Mouse (Mus musculus) MEL (cell line): ENCODE data around the gene Ccnq. TPM values are rescaled to one million over a fixed set of nuclear protein-coding genes. Genes with fewer than 3 reads are reported as not detected.

Source experiments
- DNase-seq: peaks from one replicate; pipeline ENCODE4 v3.0.0; 2011; ENCODE audit warnings: low read depth, low spot score
- H3K27ac ChIP-seq: 2 replicates; pipeline ENCODE4 v1.5.1; 2012; ENCODE audit warnings: low read depth, mild to moderate bottlenecking, control low read depth, low read length, moderate library complexity; ENCODE audit not compliant: control insufficient read depth
- H3K27me3 ChIP-seq, 2 experiments: fragments of 150-350 bp in 1 of 2; sonication (generic) in 1 of 2; 2 replicates each; pipeline ENCODE4 v1.6.1; 2012; ENCODE audit warnings: low read length in 2 of 2, mild to moderate bottlenecking in 2 of 2, improper control_type of control experiment in 1 of 2, moderate library complexity in 1 of 2; ENCODE audit not compliant: insufficient read depth in 2 of 2, control insufficient read depth in 1 of 2
- H3K36me3 ChIP-seq, 2 experiments: 2 replicates each; pipeline ENCODE4 v1.6.1; 2012 to 2014; ENCODE audit warnings: low read length in 2 of 2, improper control_type of control experiment in 1 of 2, inconsistent platforms in 1 of 2, mild to moderate bottlenecking in 1 of 2; ENCODE audit not compliant: insufficient read depth in 2 of 2, control insufficient read depth in 1 of 2
- H3K4me1 ChIP-seq, 2 experiments: fragments of 150-350 bp in 1 of 2; sonication (generic) in 1 of 2; 2 replicates each; pipeline ENCODE4 v1.6.1; 2012; ENCODE audit warnings: low read length in 2 of 2, improper control_type of control experiment in 1 of 2, mild to moderate bottlenecking in 1 of 2; ENCODE audit not compliant: insufficient read depth in 2 of 2, control insufficient read depth in 1 of 2
- H3K4me3 ChIP-seq, 2 experiments: fragments of 150-350 bp in 1 of 2; sonication (generic) in 1 of 2; 2 replicates each; pipeline ENCODE4 v1.5.1; 2012; ENCODE audit warnings: low read depth in 2 of 2, low read length in 2 of 2, mild to moderate bottlenecking in 2 of 2, moderate library complexity in 2 of 2, control low read depth in 1 of 2, improper control_type of control experiment in 1 of 2; ENCODE audit not compliant: control insufficient read depth in 1 of 2, insufficient read depth in 1 of 2
- H3K79me2 ChIP-seq: 2 replicates; pipeline ENCODE4 v1.6.1; 2012; ENCODE audit warnings: mild to moderate bottlenecking, low read length, moderate library complexity; ENCODE audit not compliant: control insufficient read depth, poor library complexity, insufficient read depth
- H3K9ac ChIP-seq: 2 replicates; pipeline ENCODE4 v1.6.1; 2012; ENCODE audit warnings: low read depth, mild to moderate bottlenecking, control low read depth, low read length, moderate library complexity; ENCODE audit not compliant: control insufficient read depth, poor library complexity, severe bottlenecking
- H3K9me3 ChIP-seq: fragments of 150-350 bp; sonication (generic); replicated peaks from 2 replicates; pipeline ENCODE4 v1.6.1; 2012; ENCODE audit warnings: mild to moderate bottlenecking, low read length, improper control_type of control experiment, moderate library complexity; ENCODE audit not compliant: insufficient read depth
- BHLHE40 ChIP-seq: IDR thresholded peaks from 2 replicates; pipeline ENCODE4 v1.6.1; 2012; ENCODE audit warnings: low read depth, mild to moderate bottlenecking, inconsistent platforms, low read length, improper control_type of control experiment, borderline replicate concordance
- CHD2 ChIP-seq: IDR thresholded peaks from 2 replicates; pipeline ENCODE4 v1.6.1; 2011; ENCODE audit warnings: low read length, improper control_type of control experiment
- CTCF ChIP-seq, 3 experiments: IDR thresholded peaks in 2 of 3; conservative IDR thresholded peaks in 1 of 3; 2 replicates each; pipeline ENCODE4 v1.5.1; 2011 to 2012; ENCODE audit warnings: low read length in 3 of 3, low read depth in 2 of 3, mild to moderate bottlenecking in 2 of 3, improper control_type of control experiment in 1 of 3, inconsistent platforms in 1 of 3, mixed read lengths in 1 of 3, moderate library complexity in 1 of 3; ENCODE audit not compliant: control insufficient read depth in 1 of 3, insufficient read depth in 1 of 3, poor library complexity in 1 of 3, severe bottlenecking in 1 of 3
- ELF1 ChIP-seq: IDR thresholded peaks from 2 replicates; pipeline ENCODE4 v1.6.1; 2014; ENCODE audit warnings: low read depth, mild to moderate bottlenecking, inconsistent platforms, low read length, improper control_type of control experiment, moderate library complexity
- EP300 ChIP-seq, 2 experiments: IDR thresholded peaks; 2 replicates each; pipeline ENCODE4 v1.6.1; 2011; ENCODE audit warnings: improper control_type of control experiment in 2 of 2, low read length in 2 of 2, low read depth in 1 of 2, mild to moderate bottlenecking in 1 of 2
- GABPA ChIP-seq: IDR thresholded peaks from 2 replicates; pipeline ENCODE4 v1.6.1; 2012; ENCODE audit warnings: low read depth, mild to moderate bottlenecking, inconsistent platforms, low read length, improper control_type of control experiment, moderate library complexity
- GATA1 ChIP-seq: IDR thresholded peaks from 2 replicates; pipeline ENCODE4 v1.6.1; 2011; ENCODE audit warnings: low read depth, low read length, improper control_type of control experiment
- HCFC1 ChIP-seq: IDR thresholded peaks from 2 replicates; pipeline ENCODE4 v1.6.1; 2012; ENCODE audit warnings: low read depth, mild to moderate bottlenecking, inconsistent platforms, low read length, improper control_type of control experiment, moderate library complexity
- KAT2A ChIP-seq: conservative IDR thresholded peaks from 2 replicates; pipeline ENCODE4 v1.6.1; 2012; ENCODE audit warnings: low read depth, low read length, improper control_type of control experiment, inconsistent platforms
- MAFK ChIP-seq: IDR thresholded peaks from 2 replicates; pipeline ENCODE4 v1.6.1; 2011; ENCODE audit warnings: low read depth, mild to moderate bottlenecking, low read length, improper control_type of control experiment, borderline replicate concordance
- MAX ChIP-seq: IDR thresholded peaks from 2 replicates; pipeline ENCODE4 v1.6.1; 2011; ENCODE audit warnings: low read length, improper control_type of control experiment
- MAZ ChIP-seq: IDR thresholded peaks from 2 replicates; pipeline ENCODE4 v1.6.1; 2012; ENCODE audit warnings: low read depth, mild to moderate bottlenecking, inconsistent platforms, low read length, improper control_type of control experiment
- MXI1 ChIP-seq: IDR thresholded peaks from 2 replicates; pipeline ENCODE4 v1.6.1; 2011; ENCODE audit warnings: mild to moderate bottlenecking, low read depth, low read length, improper control_type of control experiment
- MYC ChIP-seq: IDR thresholded peaks from 2 replicates; pipeline ENCODE4 v1.6.1; 2011; ENCODE audit warnings: low read depth, mild to moderate bottlenecking, low read length, improper control_type of control experiment, moderate library complexity
- NRF1 ChIP-seq: IDR thresholded peaks from 2 replicates; pipeline ENCODE4 v1.6.1; 2014; ENCODE audit warnings: low read depth, mild to moderate bottlenecking, inconsistent platforms, low read length, improper control_type of control experiment, moderate library complexity; ENCODE audit not compliant: poor library complexity, insufficient read depth, severe bottlenecking
- POLR2AphosphoS5 ChIP-seq: IDR thresholded peaks from 2 replicates; pipeline ENCODE4 v1.6.1; 2012; ENCODE audit warnings: low read depth, borderline replicate concordance, mild to moderate bottlenecking, inconsistent platforms, low read length, moderate library complexity, mixed read lengths
- RAD21 ChIP-seq: IDR thresholded peaks from 2 replicates; pipeline ENCODE4 v1.6.1; 2011; ENCODE audit warnings: mild to moderate bottlenecking, low read depth, low read length, improper control_type of control experiment
- RCOR1 ChIP-seq: IDR thresholded peaks from 2 replicates; pipeline ENCODE4 v1.6.1; 2012; ENCODE audit warnings: low read depth, mild to moderate bottlenecking, inconsistent platforms, low read length, improper control_type of control experiment
- SIN3A ChIP-seq: IDR thresholded peaks from 2 replicates; pipeline ENCODE4 v1.6.1; 2012; ENCODE audit warnings: low read length, improper control_type of control experiment, inconsistent platforms
- SMC3 ChIP-seq: IDR thresholded peaks from 2 replicates; pipeline ENCODE4 v1.6.1; 2011; ENCODE audit warnings: low read depth, low read length, improper control_type of control experiment
- TBP ChIP-seq: IDR thresholded peaks from 2 replicates; pipeline ENCODE4 v1.8.0; 2011; ENCODE audit warnings: low read depth, low read length, improper control_type of control experiment
- TCF12 ChIP-seq: IDR thresholded peaks from 2 replicates; pipeline ENCODE4 v1.6.1; 2014; ENCODE audit warnings: low read depth, mild to moderate bottlenecking, inconsistent platforms, low read length, improper control_type of control experiment, moderate library complexity
- USF1 ChIP-seq: IDR thresholded peaks from 2 replicates; pipeline ENCODE4 v1.6.1; 2014; ENCODE audit warnings: low read depth, mild to moderate bottlenecking, inconsistent platforms, low read length, improper control_type of control experiment, moderate library complexity
- USF2 ChIP-seq, 2 experiments: IDR thresholded peaks; 2 replicates each; pipeline ENCODE4 v1.6.1; 2011 to 2012; ENCODE audit warnings: improper control_type of control experiment in 2 of 2, low read length in 2 of 2, borderline replicate concordance in 1 of 2, inconsistent platforms in 1 of 2, low read depth in 1 of 2, mild to moderate bottlenecking in 1 of 2; ENCODE audit not compliant: insufficient read depth in 1 of 2
- ZC3H11A ChIP-seq: IDR thresholded peaks from 2 replicates; pipeline ENCODE4 v1.6.1; 2012; ENCODE audit warnings: low read depth, mild to moderate bottlenecking, inconsistent platforms, low read length, improper control_type of control experiment
- ZMIZ1 ChIP-seq: IDR thresholded peaks from 2 replicates; pipeline ENCODE4 v1.6.1; 2012; ENCODE audit warnings: low read depth, mild to moderate bottlenecking, inconsistent platforms, low read length, improper control_type of control experiment, moderate library complexity
- polyA plus RNA-seq, 2 experiments: library from polyadenylated mRNA; stranded (reverse) in 1 of 2; unstranded in 1 of 2; fragments of >175 nt in 1 of 2; fragments of >200 nt in 1 of 2; gene quantifications; 2 replicates each; pipeline versions ENCODE4 v1.2.1 to v1.2.4; 2012; ENCODE audit warnings: low replicate concordance in 2 of 2, low read depth in 1 of 2; ENCODE audit not compliant: insufficient read length in 2 of 2, insufficient read depth in 1 of 2, missing spikeins in 1 of 2
- total RNA-seq: library from RNA; depleted of rRNA; stranded (reverse); fragments of 300-350 nt; gene quantifications from 2 replicates; pipeline ENCODE4 v1.2.3, GENCODE M21; 2012

Ccnq gene
- total and polyA plus RNA-seq, 3 experiments, result 77.5 to 80.5 TPM; not detected in 1

- peak; percentile 58 for TF ChIP-seq MXI1
- TF ChIP-seq ZMIZ1, result no peak
These were observed 44.7 kb upstream of the Ccnq start (continued) for GRCm38 (mm10) chr11:78796072-78796729.

- no peaks in the 10 kb centered on the region for H3K79me2 ChIP-seq
- peaks cover 0 to 28% of the 10 kb centered on the region in 2 experiments; a peak in 2 of 4 replicates for H3K36me3 ChIP-seq
- H3K9ac ChIP-seq, result peak overlapping the region; percentile 66
- no peak for DNase-seq
- H3K27me3 ChIP-seq, result no peaks in the 10 kb centered on the region
- H3K4me3 ChIP-seq, result peak overlapping the region in 1 of 2 experiments; percentile 56; a peak in 2 of 4 replicates
- TF ChIP-seq CTCF (IDR thresholded peaks at IDR 0.05 in 2 of 3, conservative IDR thresholded peaks at IDR 0.05 in 1 of 3; ENCODE audit: control insufficient read depth in 1 of 3, insufficient read depth in 1 of 3, low read depth in 2 of 3, low read length in 3 of 3, poor library complexity in 1 of 3, severe bottlenecking in 1 of 3) (no peak), NRF1 (no peak), GABPA (no peak), POLR2AphosphoS5 (no peak), BHLHE40 (no peak), ZC3H11A (no peak), RCOR1 (no peak), SMC3 (no peak)
- H3K4me1 ChIP-seq, result peaks cover 26 to 36% of the 10 kb centered on the region in 2 experiments
- no peak overlapping the region; the same call in 1 of the 2 replicates for H3K27ac ChIP-seq
- H3K9me3 ChIP-seq, result no peaks in the 10 kb centered on the region
These were observed 41.6 kb upstream of the Ccnq start for GRCm38 (mm10) chr11:78793116-78793515.

- peak overlapping the region; percentile 66 for H3K27ac ChIP-seq
- no peaks in the 10 kb centered on the region for H3K79me2 ChIP-seq
- H3K9ac ChIP-seq, result peak overlapping the region; percentile 66
- peak; percentile 82 for DNase-seq
- H3K4me1 ChIP-seq, result peaks cover 26 to 36% of the 10 kb centered on the region in 2 experiments
- peak overlapping the region; percentile 56 to 70 for H3K4me3 ChIP-seq
- no peaks in the 10 kb centered on the region for H3K9me3 ChIP-seq
- H3K27me3 ChIP-seq, result no peaks in the 10 kb centered on the region
- H3K36me3 ChIP-seq, result peaks cover 0 to 28% of the 10 kb centered on the region in 2 experiments; a peak in 2 of 4 replicates
- TF ChIP-seq EP300 (IDR thresholded peaks at IDR 0.05; ENCODE audit: low read depth in 1 of 2, low read length in 2 of 2), result peak in 1 of 2 experiments; percentile 44; a peak in 2 of 4 replicates
- TF ChIP-seq TCF12, result 0 out of 2 replicates have a peak, but pooled peaks have one; percentile 20
- TF ChIP-seq MAX, result no peak
- TF ChIP-seq KAT2A, result no peak
- 0 out of 2 replicates have a peak, but pooled peaks have one; percentile 13 for TF ChIP-seq MAFK
- no peak for TF ChIP-seq CHD2
- TF ChIP-seq MXI1, result 0 out of 2 replicates have a peak, but pooled peaks have one; percentile 3
- TF ChIP-seq ZC3H11A, result no peak; the same call in 1 of the 2 replicates
- no peak for TF ChIP-seq MYC
- TF ChIP-seq GABPA, result no peak
- no peak for TF ChIP-seq RCOR1
- 0 out of 2 replicates have a peak, but pooled peaks have one; percentile 42 for TF ChIP-seq SIN3A
- TF ChIP-seq USF1, result no peak
- no peak for TF ChIP-seq GATA1
- TF ChIP-seq RAD21, result no peak
- TF ChIP-seq SMC3, result no peak
- TF ChIP-seq TBP, result no peak
- TF ChIP-seq HCFC1, result peak; percentile 37; the same call in 1 of the 2 replicates
- TF ChIP-seq USF2 (IDR thresholded peaks at IDR 0.05; ENCODE audit: borderline replicate concordance in 1 of 2, insufficient read depth in 1 of 2, low read depth in 1 of 2, low read length in 2 of 2), result no peak
- TF ChIP-seq NRF1, result no peak
- peak; percentile 62; the same call in 1 of the 2 replicates for TF ChIP-seq MAZ
- peak; percentile 74; the same call in 1 of the 2 replicates for TF ChIP-seq ELF1
These were observed 40.9 kb upstream of the Ccnq start for GRCm38 (mm10) chr11:78792465-78792864.
